Mouse (Mus musculus) liver, adult 2 months (tissue): ENCODE measurements around the gene Higd2a. TPM values are rescaled to one million over a fixed set of nuclear protein-coding genes. Genes with fewer than 3 reads are reported as not detected.

Experiments used
- DNase-seq: peaks from one replicate; pipeline ENCODE4 v3.0.0-alpha.2; 2011; ENCODE audit warnings: low read depth, low spot score; ENCODE audit errors: extremely low read depth
- H3K27ac ChIP-seq: fragments of 200-500 bp; replicated peaks from 2 replicates; pipeline ENCODE4 v1.5.1; 2012; ENCODE audit warnings: low read depth, mild to moderate bottlenecking, control low read depth, inconsistent platforms, low read length; ENCODE audit not compliant: insufficient read depth
- H3K27me3 ChIP-seq: fragments of 200-500 bp; 2 replicates; pipeline ENCODE4 v1.6.1; 2012; ENCODE audit warnings: mild to moderate bottlenecking, moderate library complexity, low read length, inconsistent platforms; ENCODE audit not compliant: control insufficient read depth, insufficient read depth
- H3K36me3 ChIP-seq: fragments of 200-500 bp; 2 replicates; pipeline ENCODE4 v1.6.1; 2012; ENCODE audit warnings: low read length, inconsistent platforms; ENCODE audit not compliant: control insufficient read depth, insufficient read depth
- H3K4me1 ChIP-seq: fragments of 200-500 bp; 2 replicates; pipeline ENCODE4 v1.6.1; 2011; ENCODE audit warnings: low read length; ENCODE audit not compliant: control insufficient read depth, insufficient read depth
- H3K4me3 ChIP-seq: fragments of 200-500 bp; 2 replicates; pipeline ENCODE4 v1.5.1; 2011; ENCODE audit warnings: low read depth, mild to moderate bottlenecking, control low read depth, low read length, moderate library complexity; ENCODE audit not compliant: insufficient read depth
- H3K79me2 ChIP-seq: fragments of 200-500 bp; 2 replicates; pipeline ENCODE4 v1.6.1; 2012; ENCODE audit warnings: inconsistent platforms, mild to moderate bottlenecking, low read length, moderate library complexity; ENCODE audit not compliant: control insufficient read depth, insufficient read depth
- H3K9ac ChIP-seq: fragments of 200-500 bp; 2 replicates; pipeline ENCODE4 v1.6.1; 2012; ENCODE audit warnings: low read depth, mild to moderate bottlenecking, control low read depth, inconsistent platforms, low read length
- CTCF ChIP-seq: fragments of 200-500 bp; IDR thresholded peaks from 2 replicates; pipeline ENCODE4 v1.5.1; 2011; ENCODE audit warnings: low read depth, low read length, control low read depth
- POLR2A ChIP-seq: fragments of 200-500 bp; IDR thresholded peaks from 2 replicates; pipeline ENCODE4 v1.6.1; 2011; ENCODE audit warnings: low read length, control low read depth; ENCODE audit not compliant: insufficient read depth; ENCODE audit errors: extremely low read depth
- WGBS: fragments of 180-500 bp; shearing (Covaris S2); methylation state at CpG from one replicate; pipeline ENCODE4 v1.1.7; 2018; 5-methylcytosine and 5-hydroxymethylcytosine counted together
- polyA plus RNA-seq: library from polyadenylated mRNA; depleted of rRNA; stranded (reverse); fragments of >200 nt; gene quantifications from 2 replicates; pipeline ENCODE4 v1.2.3, GENCODE M21; 2012
- total RNA-seq: library from RNA; depleted of rRNA; stranded (reverse); fragments of >200 nt; gene quantifications from 2 replicates; pipeline ENCODE4 v1.2.3, GENCODE M21; 2014

Gene Higd2a
- total and polyA plus RNA-seq, 2 experiments: 51.1 to 98.7 TPM

DNA sequence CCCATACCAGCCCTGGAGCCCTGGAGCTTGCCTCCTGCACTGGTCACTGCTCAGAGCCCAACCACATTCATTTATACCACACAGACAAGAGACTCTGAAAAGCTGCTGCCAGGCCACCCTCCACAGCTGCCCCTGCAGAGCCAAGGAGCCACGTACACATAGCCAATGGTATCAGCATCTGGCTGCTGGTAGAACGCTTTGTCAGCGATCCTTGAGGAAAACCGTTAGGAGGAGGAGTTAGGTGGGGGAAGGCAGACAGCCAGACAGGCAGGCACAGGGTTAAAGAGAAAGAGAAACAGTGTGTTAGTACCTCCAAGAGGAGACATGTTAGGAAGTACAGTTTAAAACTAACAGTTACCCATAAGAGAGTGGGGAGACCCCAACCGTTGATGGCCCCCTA, 6.9 kb downstream of the Higd2a start:
- DNase-seq: no peak
- Histone ChIP-seq H3K36me3 (peaks cover 2% of the 10 kb centered on the region), H3K4me3 (no peak overlapping the region), H3K27ac (no peak overlapping the region), H3K4me1 (peaks cover 2% of the 10 kb centered on the region; the same call in 1 of the 2 replicates), H3K9ac (no peak overlapping the region), H3K79me2 (no peaks in the 10 kb centered on the region; the same call in 1 of the 2 replicates), H3K27me3 (no peaks in the 10 kb centered on the region)
- WGBS: 77% methylated on average over 5 of the region's 5 CpGs
- TF ChIP-seq POLR2A: no peak
- no peak for TF ChIP-seq CTCF

GRCm38 (mm10) chr13:54598622-54599143, 8.7 kb downstream of the Higd2a start:
- no peak for TF ChIP-seq POLR2A
- no peak for TF ChIP-seq CTCF
- H3K36me3 ChIP-seq: peaks cover 2% of the 10 kb centered on the region

DNA sequence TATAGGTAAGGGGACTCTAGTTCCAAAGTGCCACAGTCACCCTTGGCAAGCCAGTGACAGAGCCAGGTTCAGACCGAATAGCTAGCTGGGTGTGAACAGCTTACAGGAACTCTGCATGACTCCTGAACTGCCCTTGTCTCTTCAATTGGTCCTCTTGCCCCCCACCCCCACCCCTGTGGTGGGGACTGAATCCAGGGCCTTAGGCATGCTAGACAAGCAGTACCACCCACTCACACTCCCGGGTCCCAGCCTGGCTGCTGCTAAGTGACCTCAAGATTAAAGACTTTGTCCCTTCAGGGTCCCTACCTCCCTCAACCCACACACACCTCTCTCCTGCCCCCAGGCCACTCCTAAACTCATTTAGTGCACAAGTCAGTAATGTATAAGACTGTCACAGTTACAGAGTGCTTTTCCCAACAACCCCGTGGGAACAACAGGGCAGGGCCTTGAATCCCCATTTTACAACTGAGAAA, 12.7 kb downstream of the Higd2a start:
- Histone ChIP-seq H3K4me1 (no peaks in the 10 kb centered on the region), H3K9ac (no peak overlapping the region), H3K4me3 (no peak overlapping the region), H3K27ac (no peak overlapping the region), H3K79me2 (peaks cover 9% of the 10 kb centered on the region; the same call in 1 of the 2 replicates), H3K27me3 (no peaks in the 10 kb centered on the region), H3K36me3 (peaks cover 6% of the 10 kb centered on the region; the same call in 1 of the 2 replicates)
- no peak for TF ChIP-seq POLR2A
- no peak for TF ChIP-seq CTCF
- no peak for DNase-seq
- 69% methylated on average over 3 of the region's 3 CpGs for WGBS

More at GRCm38 (mm10) chr13:54598622-54599143, 8.7 kb downstream of the Higd2a start:
- Histone ChIP-seq H3K4me1 (no peaks in the 10 kb centered on the region), H3K27me3 (no peaks in the 10 kb centered on the region), H3K79me2 (peaks cover 5% of the 10 kb centered on the region; the same call in 1 of the 2 replicates), H3K4me3 (no peak overlapping the region), H3K27ac (no peak overlapping the region), H3K9ac (no peak overlapping the region)
- DNase-seq: no peak
- 88% methylated on average over 12 of the region's 12 CpGs for WGBS

DNA sequence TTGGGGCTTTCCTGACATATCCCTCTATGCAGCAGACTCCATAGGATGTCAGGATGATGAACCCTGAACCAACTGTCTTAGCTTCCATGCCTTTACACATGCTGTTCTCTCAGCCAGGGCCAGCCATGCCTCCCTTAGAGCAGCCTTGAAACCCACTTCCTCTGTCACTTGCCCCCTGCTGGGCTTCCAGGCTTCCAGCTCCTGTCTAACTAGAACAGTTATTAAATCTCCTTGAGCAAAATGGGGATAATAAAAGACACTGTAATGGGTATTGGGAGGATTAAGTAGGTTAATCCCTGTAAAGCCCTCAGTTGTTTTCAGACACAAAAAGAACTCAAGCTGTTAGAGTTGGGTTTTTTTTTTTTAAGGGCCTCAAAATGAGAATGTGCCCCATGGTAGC, 13.5 kb downstream of the Higd2a start:
- Histone ChIP-seq H3K9ac (no peak overlapping the region), H3K79me2 (peaks cover 10% of the 10 kb centered on the region; the same call in 1 of the 2 replicates), H3K27ac (no peak overlapping the region), H3K36me3 (peaks cover 6% of the 10 kb centered on the region; the same call in 1 of the 2 replicates), H3K4me1 (no peaks in the 10 kb centered on the region), H3K27me3 (no peaks in the 10 kb centered on the region), H3K4me3 (no peak overlapping the region)
- no peak for DNase-seq
- TF ChIP-seq POLR2A: no peak
- TF ChIP-seq CTCF: no peak

- Histone ChIP-seq H3K27ac (no peak overlapping the region), H3K79me2 (peaks cover 12% of the 10 kb centered on the region; the same call in 1 of the 2 replicates), H3K9ac (no peak overlapping the region), H3K36me3 (peaks cover 6% of the 10 kb centered on the region; the same call in 1 of the 2 replicates), H3K4me1 (no peaks in the 10 kb centered on the region; the same call in 1 of the 2 replicates), H3K27me3 (no peaks in the 10 kb centered on the region), H3K4me3 (no peak overlapping the region)
- 86% methylated on average over 4 of the region's 4 CpGs for WGBS
- no peak for DNase-seq
- TF ChIP-seq POLR2A: no peak
- TF ChIP-seq CTCF: no peak
These were observed 14.2 kb downstream of the Higd2a start for GRCm38 (mm10) chr13:54604221-54604620.

DNA sequence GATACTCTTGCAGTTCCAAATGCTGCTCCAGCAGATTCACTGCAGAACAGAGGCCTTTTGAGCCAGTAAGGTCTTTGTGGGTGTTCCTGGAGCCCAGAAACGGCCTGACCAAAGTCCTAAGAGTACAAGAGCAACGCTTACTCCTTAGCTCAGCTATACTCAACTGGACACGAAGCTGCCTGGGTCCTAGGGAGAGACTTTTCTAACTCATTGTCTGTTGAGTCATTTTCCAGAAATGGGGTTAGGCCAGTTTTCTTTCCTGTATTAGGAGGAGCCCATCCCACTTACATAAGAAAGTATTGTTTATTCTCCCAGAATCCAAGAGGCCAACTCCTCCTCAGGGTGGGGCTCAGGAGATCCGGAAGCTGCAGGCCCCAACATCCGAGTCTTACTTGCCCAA, 15.4 kb downstream of the Higd2a start:
- Histone ChIP-seq H3K4me3 (no peak overlapping the region), H3K36me3 (peaks cover 6% of the 10 kb centered on the region; the same call in 1 of the 2 replicates), H3K79me2 (peaks cover 12% of the 10 kb centered on the region; the same call in 1 of the 2 replicates), H3K27me3 (no peaks in the 10 kb centered on the region), H3K9ac (no peak overlapping the region), H3K4me1 (peaks cover 5% of the 10 kb centered on the region), H3K27ac (no peak overlapping the region)
- no peak for TF ChIP-seq CTCF
- no peak for DNase-seq
- 61% methylated on average over 5 of the region's 5 CpGs for WGBS
